In the genomic region with DNA sequence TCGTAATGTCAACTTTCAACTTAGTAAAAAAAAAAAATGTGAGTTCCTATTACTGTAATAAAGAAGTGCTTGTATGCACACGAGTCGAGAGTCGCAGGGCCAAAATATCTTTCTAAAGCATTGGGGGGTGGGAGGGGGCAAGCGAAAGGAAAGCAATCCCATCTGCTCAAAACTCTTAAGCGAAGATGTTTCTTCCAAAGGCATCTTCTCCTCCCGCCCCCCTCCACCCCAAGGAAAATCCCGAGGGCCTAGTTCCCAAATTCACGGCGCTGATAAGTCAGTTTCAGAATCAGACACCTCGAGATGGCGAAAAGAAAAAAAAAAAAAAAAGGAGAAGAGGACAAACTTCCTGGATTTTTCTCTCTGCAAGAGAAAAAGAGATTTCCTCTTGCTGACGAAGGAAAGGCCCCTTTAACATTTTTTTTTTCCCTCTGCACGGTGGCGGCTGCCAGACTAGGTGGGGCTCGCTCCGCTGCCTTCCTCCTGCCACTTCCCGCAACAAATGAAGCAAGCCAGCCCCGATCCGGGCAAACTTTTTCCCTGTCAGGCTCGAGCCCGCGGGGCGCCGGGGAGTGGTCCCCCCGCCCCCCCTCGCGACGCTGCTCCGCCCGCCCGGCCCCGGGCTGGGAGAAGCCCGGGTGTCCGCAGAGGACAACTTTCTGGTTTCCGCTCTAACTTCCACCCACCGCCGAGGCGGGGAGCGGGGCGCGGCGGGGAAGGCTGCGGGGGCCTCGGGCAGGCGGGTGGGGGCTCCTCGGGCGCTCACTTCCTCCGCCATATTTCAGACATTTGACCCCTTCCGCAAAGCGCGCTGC, we compare ENCODE assay signal across 8 mouse cellular contexts. TPM values are rescaled to one million over a fixed set of nuclear protein-coding genes. Genes with fewer than 3 reads are reported as not detected.
DNase-seq lines count a peak whose midpoint lies in the region; ATAC-seq and TF ChIP-seq lines count a peak whose summit lies in the region.

No protein-coding gene starts in this region.

- no peaks in the 10 kb centered on the region for H3K27me3 ChIP-seq in hindbrain, postnatal 0 days (ENCODE audit: insufficient read depth, low read length)

- no peak overlapping the region for H3K27ac ChIP-seq in cortical plate, adult 2 months (ENCODE audit: insufficient read depth, low read length)
- peak overlapping the region; percentile 98 for H3K27ac ChIP-seq in hindbrain, postnatal 0 days

- peak overlapping the region; percentile 56 for H3K4me3 ChIP-seq in cortical plate, adult 2 months (ENCODE audit: insufficient read depth, low read length)
- H3K4me3 ChIP-seq in hindbrain, postnatal 0 days (ENCODE audit: low read length), result peak overlapping the region; percentile 94

- peak; percentile 34 for ATAC-seq in hindbrain, postnatal 0 days
- peak; percentile 35 for ATAC-seq in megakaryocyte progenitor cell, adult 5-6 weeks (replicated peaks; ENCODE audit: poor library complexity)

- H3K4me2 ChIP-seq in hindbrain, postnatal 0 days (ENCODE audit: low read depth, low read length), result peak overlapping the region; percentile 75

- H3K36me3 ChIP-seq in hindbrain, postnatal 0 days (ENCODE audit: insufficient read depth, low read length), result no peaks in the 10 kb centered on the region

- no peak for TF ChIP-seq POLR2A in cortical plate, adult 2 months (IDR thresholded peaks at IDR 0.05; ENCODE audit: extremely low read depth, insufficient read depth, low read length)

- peaks cover 4% of the 10 kb centered on the region for H3K4me1 ChIP-seq in cortical plate, adult 2 months (ENCODE audit: control insufficient read depth, insufficient read depth, low read length)
- peaks cover 16% of the 10 kb centered on the region for H3K4me1 ChIP-seq in hindbrain, postnatal 0 days (ENCODE audit: insufficient read depth, low read length)

- peak; percentile 76 for DNase-seq in ZHBTc4 (ENCODE audit: low read depth, low spot score)
- DNase-seq in gastrocnemius, adult 8-10 months (ENCODE audit: low spot score in 2 of 2), result peak; percentile 9 to 54
- peak; percentile 74 for DNase-seq in hindbrain, postnatal 0 days (ENCODE audit: low spot score)
- DNase-seq in left cerebral cortex, postnatal 14 days (ENCODE audit: low spot score in 2 of 2), result peak; percentile 43 to 61
- peak; percentile 74 to 80 for DNase-seq in right cerebral cortex, postnatal 10 days (ENCODE audit: low spot score in 2 of 2)
- DNase-seq in urinary bladder, postnatal 10 days (ENCODE audit: low spot score), result peak; percentile 29

- 1% methylated on average over 50 of the region's 52 CpGs for WGBS in hindbrain, postnatal 0 days

- no peaks in the 10 kb centered on the region for H3K9me3 ChIP-seq in hindbrain, postnatal 0 days (ENCODE audit: low read length)

- peak overlapping the region; percentile 95 for H3K9ac ChIP-seq in hindbrain, postnatal 0 days (replicated peaks; ENCODE audit: low read length)

- intact Hi-C loops in left cerebral cortex, postnatal 14 days (cut with DNase I), result loop anchor here (2.0 to 5.0 kb wide), 2 partner anchors 52 to 262 kb away; partner anchors contain the start of gene Nup107

- no peak for TF ChIP-seq CTCF in cortical plate, adult 2 months (IDR thresholded peaks at IDR 0.05; ENCODE audit: extremely low read depth, insufficient read depth, low read length)
- TF ChIP-seq CTCF in hindbrain, postnatal 0 days (IDR thresholded peaks at IDR 0.05; ENCODE audit: low read depth), result no peak

RNA-seq across cellular contexts. Expression of gene Rap1b, which starts 0.8 kb away (rescaled TPM):
- polyA plus RNA-seq in cortical plate, adult 2 months (2012; rRNA removed), result 54.9 and 55.9 TPM in 2 replicates
- total RNA-seq in gastrocnemius, adult 8-10 months (2022), result 10 to 100 TPM; 16.5 to 23.0 (median 19.6) TPM
- total RNA-seq in hindbrain, postnatal 0 days (2014; rRNA removed), result 46.9 and 57.5 TPM in 2 replicates
- 142 and 143 TPM in 2 replicates for polyA plus RNA-seq in hindbrain, postnatal 0 days (2015; fragmentation: Nextera tagmentation; extraction: Ambion mirVana)
- 10 to 100 TPM; 76.6 to 76.7 TPM for total RNA-seq in left cerebral cortex, postnatal 14 days (2021)
- 215 and 244 TPM in 2 replicates for total RNA-seq in megakaryocyte progenitor cell, adult 5-6 weeks (2015)
- 84.2 and 95.6 TPM in 2 replicates for total RNA-seq in megakaryocyte progenitor cell, adult 5-6 weeks (2017)

RNA-seq across cellular contexts. Expression of gene Nup107, which starts 52.5 kb away (rescaled TPM):
- polyA plus RNA-seq in cortical plate, adult 2 months (2012; rRNA removed), result 12.8 and 13.5 TPM in 2 replicates
- 1 to 10 TPM; 3.8 to 6.4 (median 5.6) TPM for total RNA-seq in gastrocnemius, adult 8-10 months (2022)
- total RNA-seq in hindbrain, postnatal 0 days (2014; rRNA removed), result 12.5 and 16.6 TPM in 2 replicates
- polyA plus RNA-seq in hindbrain, postnatal 0 days (2015; fragmentation: Nextera tagmentation; extraction: Ambion mirVana), result 19.0 and 20.2 TPM in 2 replicates
- 10 to 100 TPM; 15.5 to 19.9 TPM for total RNA-seq in left cerebral cortex, postnatal 14 days (2021)
- total RNA-seq in megakaryocyte progenitor cell, adult 5-6 weeks (2015), result 79.2 and 85.6 TPM in 2 replicates
- 111 and 153 TPM in 2 replicates for total RNA-seq in megakaryocyte progenitor cell, adult 5-6 weeks (2017)
